ENCODE assay signal across 14 mouse cellular contexts in the genomic region with DNA sequence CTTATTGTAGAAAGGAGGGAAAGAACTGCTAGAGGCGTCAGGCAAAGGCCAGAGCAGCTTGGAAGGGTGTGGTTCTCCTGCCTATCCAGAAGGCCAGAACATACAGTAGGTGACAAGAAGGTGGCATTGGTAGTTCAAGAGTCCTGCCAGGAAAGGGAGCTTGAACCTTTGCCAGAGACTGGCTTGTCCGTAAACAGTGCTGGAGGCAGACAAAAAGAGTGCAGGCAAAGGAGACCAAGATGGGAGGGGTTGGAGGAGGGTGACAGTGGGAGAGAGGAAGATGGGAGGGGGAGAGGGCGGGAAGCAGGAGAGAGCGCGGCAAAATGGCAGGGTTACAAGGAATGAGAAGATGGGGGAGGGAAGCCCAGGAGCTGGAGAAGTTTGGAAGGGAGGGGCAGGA.
DNase-seq lines count a peak whose midpoint lies in the region; ATAC-seq and TF ChIP-seq lines count a peak whose summit lies in the region.
"Had no signal": no experiment of that assay in that cellular context is flagged by ENCODE, and none has a peak within 500 bp of the region (broad histone marks: within the 10 kb centered on the region; RNA-seq: fewer than 3 reads in every experiment).

No protein-coding gene starts in this region.

- no peak overlapping the region for H3K4me3 ChIP-seq in heart, embryonic 11.5 days (ENCODE audit: low read depth, low read length)
- H3K4me3 ChIP-seq: embryonic facial prominence, embryonic 12.5 days; midbrain, embryonic 10.5 days; neural tube, embryonic 12.5 days had no signal

- intact Hi-C loops in heart, postnatal 36 days (cut with DNase I), result loop anchor here (5.0 kb wide), 1 partner anchor 60 kb away; the partner anchor contains the start of gene Atg10
- intact Hi-C loops in left cerebral cortex, postnatal 14 days (cut with DNase I), result no loop called here

- TF ChIP-seq CTCF in brain, embryonic 14.5 days (IDR thresholded peaks at IDR 0.05; ENCODE audit: borderline replicate concordance, extremely low read depth, insufficient read depth, insufficient read length), result no peak

- no peaks in the 10 kb centered on the region for H3K36me3 ChIP-seq in heart, embryonic 11.5 days (ENCODE audit: control insufficient read depth, insufficient read depth, low read length)
- H3K36me3 ChIP-seq: embryonic facial prominence, embryonic 12.5 days; midbrain, embryonic 10.5 days; neural tube, embryonic 12.5 days had no signal

- H3K27ac ChIP-seq in heart, embryonic 11.5 days (ENCODE audit: low read depth, low read length), result no peak overlapping the region
- H3K27ac ChIP-seq: embryonic facial prominence, embryonic 12.5 days; liver, embryonic 14.5 days; midbrain, embryonic 10.5 days; neural tube, embryonic 12.5 days had no signal

- H3K4me1 ChIP-seq in heart, embryonic 11.5 days (ENCODE audit: control insufficient read depth, insufficient read depth, low read length), result peaks cover 23% of the 10 kb centered on the region; the same call in 1 of the 2 replicates
- H3K4me1 ChIP-seq: neural tube, embryonic 12.5 days had no signal

- H3K9me3 ChIP-seq in heart, embryonic 11.5 days (replicated peaks; ENCODE audit: control insufficient read depth, low read length), result no peaks in the 10 kb centered on the region
- H3K9me3 ChIP-seq: embryonic facial prominence, embryonic 12.5 days; midbrain, embryonic 10.5 days; neural tube, embryonic 12.5 days had no signal

- 41% methylated on average over 5 of the region's 5 CpGs for WGBS in heart, embryonic 11.5 days (ENCODE audit: insufficient replicate concordance)

- no peak overlapping the region for H3K9ac ChIP-seq in heart, embryonic 11.5 days (ENCODE audit: low read depth, low read length)
- H3K9ac ChIP-seq: embryonic facial prominence, embryonic 12.5 days; liver, embryonic 14.5 days; neural tube, embryonic 12.5 days had no signal

- H3K27me3 ChIP-seq in heart, embryonic 11.5 days (ENCODE audit: control insufficient read depth, insufficient read depth, low read length), result no peaks in the 10 kb centered on the region
- H3K27me3 ChIP-seq: CH12.LX; embryonic facial prominence, embryonic 12.5 days; neural tube, embryonic 12.5 days had no signal

- TF ChIP-seq POLR2A in brain, embryonic 14.5 days (IDR thresholded peaks at IDR 0.05; ENCODE audit: borderline replicate concordance, extremely low read depth, insufficient read depth, insufficient read length, poor library complexity, severe bottlenecking), result no peak

- no peak overlapping the region for H3K4me2 ChIP-seq in heart, embryonic 11.5 days
- H3K4me2 ChIP-seq: embryonic facial prominence, embryonic 12.5 days; neural tube, embryonic 12.5 days had no signal

- 0 out of 2 replicates have a peak, but pooled peaks have one; percentile 20 for ATAC-seq in heart, embryonic 11.5 days (replicated peaks; ENCODE audit: insufficient number of reproducible peaks, low FRiP score, low TSS enrichment)
- ATAC-seq: intestine, postnatal 0 days had no signal

- no peak for DNase-seq in heart, postnatal 36 days
- DNase-seq in R1 (ENCODE audit: low read depth, low spot score), result peak; percentile 23
- peak; percentile 67 for DNase-seq in brain, embryonic 14.5 days (ENCODE audit: low read depth)
- peak; percentile 30 for DNase-seq in kidney, postnatal 14 days
- no peak for DNase-seq in left cerebral cortex, adult 9 months (ENCODE audit: low spot score in 2 of 2)
- DNase-seq in left cerebral cortex, postnatal 14 days (ENCODE audit: low spot score in 2 of 2), result no peak
- DNase-seq: thymus, postnatal 4 days had no signal

Comparison
In these comparisons a context has a peak if more than half of its experiments do, and no peak if none do; other contexts are left out.
1. DNase-seq: peak in R1 (single experiment), brain, embryonic 14.5 days (single experiment) and kidney, postnatal 14 days (single experiment); none in heart, postnatal 36 days (0 of 2), left cerebral cortex, adult 9 months (0 of 2) and left cerebral cortex, postnatal 14 days (0 of 2).